Mouse (Mus musculus): ENCODE measurements around the gene Tmem186. TPM values are rescaled to one million over a fixed set of nuclear protein-coding genes. Genes with fewer than 3 reads are reported as not detected.

Tmem186 gene
- 10 to 100 TPM; 12.5 to 20.0 TPM for polyA plus RNA-seq (2017; shearing (Covaris generic))

DNA sequence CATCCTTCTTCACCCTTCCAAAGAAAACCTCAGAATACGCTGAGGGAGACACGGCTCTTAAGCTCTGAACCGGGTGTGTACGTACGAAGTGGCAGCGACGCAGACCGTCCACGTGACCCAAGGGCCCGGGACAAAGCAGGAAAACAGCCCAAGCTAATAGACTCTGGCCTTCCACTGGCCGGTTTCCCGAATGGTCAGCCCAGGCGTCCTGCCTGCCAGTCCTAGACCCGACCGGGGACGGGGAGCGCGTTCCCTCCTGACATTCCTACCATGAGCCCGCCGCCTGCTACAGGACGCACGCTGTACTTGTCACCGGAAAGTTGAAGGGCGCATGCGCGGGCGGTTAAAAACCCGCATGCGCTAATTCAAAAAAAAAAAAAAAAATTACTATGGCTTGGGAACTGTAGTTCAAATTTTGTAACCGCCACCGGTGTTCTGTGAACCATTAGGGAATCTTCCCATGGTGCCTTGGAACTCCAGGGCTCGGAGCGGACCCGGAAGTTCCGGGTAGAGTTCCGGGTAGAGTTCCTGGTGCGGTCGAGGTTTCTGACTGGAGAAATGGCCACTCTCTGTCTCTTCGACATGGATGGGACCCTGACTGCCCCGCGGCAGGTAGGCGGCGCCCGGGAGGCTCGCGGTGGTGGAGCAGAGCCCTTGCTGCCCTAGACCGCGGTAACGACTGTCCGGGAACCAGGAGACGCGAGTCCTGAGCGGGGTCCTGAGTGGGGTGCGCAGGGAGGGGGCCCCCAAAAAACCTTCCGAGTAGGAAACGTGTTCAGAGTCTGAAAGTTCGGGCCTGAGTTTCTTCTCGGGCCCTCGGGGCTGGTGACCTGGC, at the start of gene Tmem186, which contains the start of gene Pmm2:
Gene Tmem186 (minus strand): TSS at position 496 of the 835 bp plus-strand sequence.
Gene Pmm2 (plus strand): TSS at position 458 of the 835 bp plus-strand sequence.

DNA sequence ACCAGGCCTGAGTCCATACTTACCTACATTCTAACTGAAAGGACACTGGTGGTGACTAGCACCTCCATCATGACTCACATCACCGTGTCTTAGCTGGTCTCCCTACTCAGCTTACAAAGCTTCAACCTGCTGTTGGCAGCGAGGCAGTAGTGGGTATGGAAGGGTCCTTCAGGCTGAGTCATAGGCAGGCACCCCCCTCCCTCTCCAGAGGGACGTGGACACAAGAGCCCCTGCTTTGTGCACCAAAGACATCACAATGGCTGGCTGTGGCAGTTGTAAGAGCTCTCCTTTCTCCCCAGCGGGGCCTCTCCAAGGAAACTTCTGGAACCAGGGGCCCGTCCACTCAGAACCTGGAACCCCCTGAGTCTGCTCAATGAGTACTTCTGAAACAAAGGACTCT, 43.0 kb upstream of the Tmem186 start, which contains the start of gene Gm5767:
Gene Gm5767 (plus strand): TSS at position 301 of the 400 bp plus-strand sequence.

DNA sequence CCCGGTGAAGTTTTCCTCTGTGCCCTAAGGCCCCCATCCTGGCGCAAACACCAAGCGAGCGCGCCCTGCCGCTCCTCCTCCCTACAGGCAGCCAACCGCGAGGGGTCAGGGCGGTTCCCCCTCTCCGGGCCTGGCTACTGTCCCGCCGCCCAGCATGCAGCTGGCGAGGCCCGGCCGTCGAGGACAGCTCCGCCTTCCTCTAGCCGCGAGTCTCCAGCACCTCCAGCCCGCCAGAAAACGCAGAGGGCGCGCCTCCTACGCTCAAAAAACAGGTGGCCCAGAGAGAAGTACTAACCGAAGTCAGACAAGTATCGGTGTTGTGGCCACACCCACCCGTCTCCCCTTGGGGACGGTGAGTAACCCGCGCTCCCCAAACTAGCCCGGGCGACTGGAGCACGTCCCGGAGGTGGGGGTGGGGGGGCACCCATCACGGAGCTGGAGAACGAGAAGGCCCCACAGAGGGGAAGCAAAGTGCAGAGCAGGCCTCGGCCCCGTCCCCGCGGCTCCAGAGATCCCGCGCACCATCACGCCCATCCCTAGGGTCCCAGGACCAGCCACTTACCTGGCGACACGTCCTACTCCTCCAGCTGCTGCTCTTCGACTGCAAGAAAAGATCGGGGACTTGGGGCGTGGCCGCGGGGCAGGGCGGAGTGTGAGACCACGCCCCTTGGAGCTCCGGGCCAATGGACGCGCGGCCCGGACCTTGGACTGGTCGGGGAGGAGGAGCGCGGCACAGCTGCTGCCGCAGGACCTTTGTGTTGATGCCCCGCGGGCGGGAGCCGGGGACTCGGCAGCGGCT, 34.2 kb upstream of the Tmem186 start, which contains the start of gene Carhsp1:
Gene Carhsp1 (minus strand): TSS at position 605 of the 799 bp plus-strand sequence.

Other genes with a start within 250 kb of the Tmem186 start
- under 1 TPM; 0.18 to 0.93 TPM for gene Tmem114, start 212.6 kb downstream of the Tmem186 start, polyA plus RNA-seq (2017; shearing (Covaris generic))
- 10 to 100 TPM; 24.5 to 30.6 TPM for gene Mettl22, start 166.9 kb downstream of the Tmem186 start, polyA plus RNA-seq (2017; shearing (Covaris generic))
- gene Abat, start 124.3 kb downstream of the Tmem186 start, polyA plus RNA-seq (2017; shearing (Covaris generic)) = 1 to 10 TPM; 1.0 to 1.6 TPM
- gene Pmm2, start within 50 bp of the Tmem186 start, polyA plus RNA-seq (2017; shearing (Covaris generic)) = 100 to 1,000 TPM in 1 of 2 experiments, 10 to 100 TPM in 1; 92.4 to 135 TPM
- 10 to 100 TPM; 16.3 to 32.6 TPM for gene Carhsp1, start 34.4 kb upstream of the Tmem186 start, polyA plus RNA-seq (2017; shearing (Covaris generic))
- 1 to 10 TPM in 1 of 2 experiments, under 1 TPM in 1; 0.58 to 1.1 TPM for gene Gm5767, start 43.1 kb upstream of the Tmem186 start, polyA plus RNA-seq (2017; shearing (Covaris generic))
- gene Usp7, start 154.6 kb upstream of the Tmem186 start, polyA plus RNA-seq (2017; shearing (Covaris generic)) = 100 to 1,000 TPM; 109 to 121 TPM
- 10 to 100 TPM; 44.4 to 47.1 TPM for gene 1810013L24Rik, start 192.4 kb upstream of the Tmem186 start, polyA plus RNA-seq (2017; shearing (Covaris generic))

Data from inflammation-experienced regulatory T-cells (primary cell).